Mouse (Mus musculus): ENCODE data around the gene Add3. TPM values are rescaled to one million over a fixed set of nuclear protein-coding genes. Genes with fewer than 3 reads are reported as not detected.
A peak's percentile ranks its signal among the peaks of the same experiment; 100 is the strongest.

Gene Add3
- polyA plus RNA-seq, 1 experiment from 2014 or later: 66.5 TPM

GRCm38 (mm10) chr19:53130399-53131175 lies 9.7 kb upstream of the Add3 start:
- peak overlapping the region; percentile 63 for H3K27ac ChIP-seq
- no peak overlapping the region for H3K4me2 ChIP-seq (ENCODE audit: low read length)
- no peak for TF ChIP-seq CTCF (IDR thresholded peaks at IDR 0.05; ENCODE audit: low read depth)
- peak; percentile 83 for DNase-seq (ENCODE audit: low spot score)
- no peaks in the 10 kb centered on the region for H3K27me3 ChIP-seq (ENCODE audit: insufficient read depth, low read length)
- H3K4me3 ChIP-seq (replicated peaks; ENCODE audit: low read depth, low read length): no peak overlapping the region
- H3K9me3 ChIP-seq (replicated peaks; ENCODE audit: low read length): no peaks in the 10 kb centered on the region
- H3K9ac ChIP-seq (ENCODE audit: low read depth, low read length): no peak overlapping the region
- WGBS: 80% methylated on average over 15 of the region's 16 CpGs
- H3K36me3 ChIP-seq (ENCODE audit: insufficient read depth, low read length): no peaks in the 10 kb centered on the region
- H3K4me1 ChIP-seq (replicated peaks; ENCODE audit: insufficient read depth, low read length): peaks cover 12% of the 10 kb centered on the region
- peak; percentile 62; the same call in 1 of the 2 replicates for ATAC-seq (replicated peaks; ENCODE audit: low FRiP score, low read depth)

- Histone ChIP-seq H3K4me2 (ENCODE audit: low read length) (no peak overlapping the region), H3K4me3 (replicated peaks; ENCODE audit: low read depth, low read length) (no peak overlapping the region), H3K36me3 (ENCODE audit: insufficient read depth, low read length) (no peaks in the 10 kb centered on the region), H3K27ac (no peak overlapping the region), H3K9me3 (replicated peaks; ENCODE audit: low read length) (no peaks in the 10 kb centered on the region), H3K4me1 (replicated peaks; ENCODE audit: insufficient read depth, low read length) (peaks cover 10% of the 10 kb centered on the region), H3K27me3 (ENCODE audit: insufficient read depth, low read length) (no peaks in the 10 kb centered on the region), H3K9ac (ENCODE audit: low read depth, low read length) (no peak overlapping the region)
- TF ChIP-seq CTCF (IDR thresholded peaks at IDR 0.05; ENCODE audit: low read depth): no peak
- ATAC-seq (replicated peaks; ENCODE audit: low FRiP score, low read depth): no peak
- WGBS: 91% methylated on average over 10 of the region's 10 CpGs
- no peak for DNase-seq (ENCODE audit: low spot score)
Observed at GRCm38 (mm10) chr19:53132471-53132870, 7.8 kb upstream of the Add3 start.

DNA sequence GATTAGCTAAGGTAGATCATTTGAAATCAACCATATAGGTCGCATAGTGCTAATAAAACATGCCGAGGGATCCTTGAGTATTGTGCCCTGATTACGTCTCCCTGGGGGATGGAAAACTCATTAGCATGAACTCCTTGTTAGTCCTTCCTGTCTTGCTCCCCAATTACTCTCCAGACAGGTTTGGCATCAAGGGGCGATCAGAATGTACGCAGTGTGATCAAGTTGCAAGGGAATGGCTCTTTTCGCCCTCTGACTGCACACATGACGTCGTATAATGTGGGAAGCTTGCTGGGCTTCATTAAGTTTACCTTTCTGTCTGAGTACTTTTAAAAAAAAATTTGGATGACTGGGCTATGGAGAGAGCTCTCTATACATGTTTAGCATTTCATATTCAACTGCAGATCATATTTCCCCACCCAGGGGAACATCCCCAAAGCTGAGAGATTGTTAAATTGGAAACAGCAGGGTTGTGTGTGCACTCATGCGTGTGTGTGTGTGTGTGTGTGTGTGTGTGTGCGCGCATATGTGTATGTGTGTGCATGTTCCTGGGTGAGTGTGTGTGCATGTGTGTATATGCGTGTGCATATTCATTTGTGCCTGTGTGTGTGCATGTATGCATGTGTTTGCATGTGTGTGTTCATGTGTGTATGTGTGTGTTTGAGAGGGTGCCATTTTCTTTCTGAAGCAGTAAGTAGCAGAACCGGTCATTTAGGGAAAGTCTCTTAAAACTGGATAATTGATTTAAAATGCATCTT lies 3.7 kb upstream of the Add3 start:
- H3K4me3 ChIP-seq (replicated peaks; ENCODE audit: low read depth, low read length): no peak overlapping the region
- H3K4me2 ChIP-seq (ENCODE audit: low read length): no peak overlapping the region
- ATAC-seq (replicated peaks; ENCODE audit: low FRiP score, low read depth): no peak
- no peaks in the 10 kb centered on the region for H3K36me3 ChIP-seq (ENCODE audit: insufficient read depth, low read length)
- no peaks in the 10 kb centered on the region for H3K4me1 ChIP-seq (replicated peaks; ENCODE audit: insufficient read depth, low read length)
- no peak for DNase-seq (ENCODE audit: low spot score)
- H3K27ac ChIP-seq: no peak overlapping the region
- H3K9me3 ChIP-seq (replicated peaks; ENCODE audit: low read length): no peaks in the 10 kb centered on the region
- H3K27me3 ChIP-seq (ENCODE audit: insufficient read depth, low read length): no peaks in the 10 kb centered on the region
- no peak for TF ChIP-seq CTCF (IDR thresholded peaks at IDR 0.05; ENCODE audit: low read depth)
- 58% methylated on average over 13 of the region's 13 CpGs for WGBS
- no peak overlapping the region for H3K9ac ChIP-seq (ENCODE audit: low read depth, low read length)

DNA sequence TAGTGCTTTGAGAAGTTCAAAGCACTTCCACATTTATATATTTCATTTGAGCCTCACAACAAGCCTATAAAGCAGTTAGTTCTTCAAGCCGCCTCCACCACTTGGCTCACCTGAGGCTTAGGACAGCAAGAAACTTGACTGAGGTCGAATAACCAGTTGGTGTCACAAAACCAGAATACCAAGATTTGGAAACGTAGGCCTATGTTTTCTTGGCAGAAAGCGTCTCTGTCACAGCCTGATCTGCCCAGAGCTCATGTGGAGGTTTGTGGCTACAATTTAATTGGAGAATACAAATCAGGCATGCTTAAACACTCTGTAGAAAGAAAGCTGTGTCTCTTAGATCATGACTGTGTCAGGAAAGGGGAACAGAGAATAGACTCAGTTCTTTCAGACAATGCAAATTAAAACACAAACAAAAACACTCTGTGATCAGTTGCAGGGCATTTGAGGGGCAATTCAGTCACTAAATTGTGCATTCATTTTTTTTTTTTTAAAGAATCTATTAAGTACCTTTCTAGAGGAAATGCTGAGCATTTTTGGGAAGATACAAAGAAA lies 3.0 kb upstream of the Add3 start:
- 63% methylated on average over 4 of the region's 4 CpGs for WGBS
- H3K36me3 ChIP-seq (ENCODE audit: insufficient read depth, low read length): no peaks in the 10 kb centered on the region
- no peaks in the 10 kb centered on the region for H3K9me3 ChIP-seq (replicated peaks; ENCODE audit: low read length)
- ATAC-seq (replicated peaks; ENCODE audit: low FRiP score, low read depth) (no peak), DNase-seq (ENCODE audit: low spot score) (no peak)
- no peaks in the 10 kb centered on the region; the same call in 1 of the 2 replicates for H3K4me1 ChIP-seq (replicated peaks; ENCODE audit: insufficient read depth, low read length)
- no peak overlapping the region for H3K27ac ChIP-seq
- no peak overlapping the region for H3K4me2 ChIP-seq (ENCODE audit: low read length)
- no peak overlapping the region for H3K4me3 ChIP-seq (replicated peaks; ENCODE audit: low read depth, low read length)
- H3K9ac ChIP-seq (ENCODE audit: low read depth, low read length): no peak overlapping the region
- TF ChIP-seq CTCF (IDR thresholded peaks at IDR 0.05; ENCODE audit: low read depth): no peak
- no peaks in the 10 kb centered on the region for H3K27me3 ChIP-seq (ENCODE audit: insufficient read depth, low read length)

- peak overlapping the region; percentile 55 for H3K9ac ChIP-seq (ENCODE audit: low read depth, low read length)
- peak overlapping the region; percentile 82 for H3K4me2 ChIP-seq (ENCODE audit: low read length)
- no peaks in the 10 kb centered on the region for H3K36me3 ChIP-seq (ENCODE audit: insufficient read depth, low read length)
- H3K27me3 ChIP-seq (ENCODE audit: insufficient read depth, low read length): no peaks in the 10 kb centered on the region
- peak overlapping the region; percentile 90 for H3K27ac ChIP-seq
- peak overlapping the region; percentile 48 for H3K4me3 ChIP-seq (replicated peaks; ENCODE audit: low read depth, low read length)
- H3K4me1 ChIP-seq (replicated peaks; ENCODE audit: insufficient read depth, low read length): peaks cover 12% of the 10 kb centered on the region
- H3K9me3 ChIP-seq (replicated peaks; ENCODE audit: low read length): no peaks in the 10 kb centered on the region
- ATAC-seq (replicated peaks; ENCODE audit: low FRiP score, low read depth) (no peak), DNase-seq (ENCODE audit: low spot score) (no peak)
- no peak for TF ChIP-seq CTCF (IDR thresholded peaks at IDR 0.05; ENCODE audit: low read depth)
- WGBS: 7% methylated on average over 6 of the region's 6 CpGs
Observed at GRCm38 (mm10) chr19:53140804-53141250, 584 bp downstream of the Add3 start.
